Mouse (Mus musculus) liver, embryonic 14.5 days (tissue): ENCODE data around the gene Gm614.

Experiments
- CTCF ChIP-seq: IDR thresholded peaks from 2 replicates; pipeline ENCODE4 v1.5.1; 2016; ENCODE audit warnings: antibody characterized with exemption, low read depth, control low read depth
- EP300 ChIP-seq: IDR thresholded peaks from 2 replicates; pipeline ENCODE4 v1.6.1; 2016; ENCODE audit warnings: antibody characterized with exemption, low read depth

GRCm38 (mm10) chrX:101288432-101288831, 24.6 kb upstream of the Gm614 start:
- no peak for TF ChIP-seq CTCF
- TF ChIP-seq EP300, result no peak
